ENCODE assay signal across 8 mouse cellular contexts in genomic region chr9:59352586-59353252, GRCm38 (mm10). TPM values are rescaled to one million over a fixed set of nuclear protein-coding genes. Genes with fewer than 3 reads are reported as not detected.
DNase-seq lines count a peak whose midpoint lies in the region; ATAC-seq and TF ChIP-seq lines count a peak whose summit lies in the region.

No protein-coding gene starts in this region.

- no peaks in the 10 kb centered on the region for H3K36me3 ChIP-seq in heart, embryonic 15.5 days
- no peaks in the 10 kb centered on the region for H3K36me3 ChIP-seq in G1E (replicated peaks)
- H3K36me3 ChIP-seq in limb, embryonic 15.5 days = no peaks in the 10 kb centered on the region
- H3K36me3 ChIP-seq in stomach, embryonic 15.5 days = no peaks in the 10 kb centered on the region

- DNase-seq in heart, adult 18-20 months = no peak
- no peak for DNase-seq in G1E (ENCODE audit: low spot score)
- DNase-seq in fat pad, adult 2 months (ENCODE audit: extremely low read depth, low read depth, low spot score) = peak; percentile 10
- no peak for DNase-seq in cerebellum, adult 8-10 months

- peak overlapping the region; percentile 67 for H3K9ac ChIP-seq in heart, embryonic 15.5 days
- H3K9ac ChIP-seq in limb, embryonic 15.5 days = peak overlapping the region; percentile 64
- H3K9ac ChIP-seq in stomach, embryonic 15.5 days = peak overlapping the region; percentile 63

- H3K27me3 ChIP-seq in heart, embryonic 15.5 days = no peaks in the 10 kb centered on the region
- no peaks in the 10 kb centered on the region for H3K27me3 ChIP-seq in G1E (ENCODE audit: insufficient read depth, low read length)
- H3K27me3 ChIP-seq in limb, embryonic 15.5 days = no peaks in the 10 kb centered on the region
- H3K27me3 ChIP-seq in stomach, embryonic 15.5 days (replicated peaks) = no peaks in the 10 kb centered on the region

- peak overlapping the region; percentile 83 for H3K27ac ChIP-seq in heart, embryonic 15.5 days
- peak overlapping the region; percentile 89 for H3K27ac ChIP-seq in limb, embryonic 15.5 days
- H3K27ac ChIP-seq in stomach, embryonic 15.5 days = peak overlapping the region; percentile 87

- H3K4me3 ChIP-seq in heart, embryonic 15.5 days = peak overlapping the region; percentile 73
- peak overlapping the region; percentile 76 for H3K4me3 ChIP-seq in G1E (ENCODE audit: low read depth, low read length)
- peak overlapping the region; percentile 70 for H3K4me3 ChIP-seq in limb, embryonic 15.5 days
- peak overlapping the region; percentile 67 for H3K4me3 ChIP-seq in stomach, embryonic 15.5 days (replicated peaks)

- H3K9me3 ChIP-seq in heart, embryonic 15.5 days (replicated peaks) = no peaks in the 10 kb centered on the region
- no peaks in the 10 kb centered on the region for H3K9me3 ChIP-seq in G1E (replicated peaks)
- no peaks in the 10 kb centered on the region for H3K9me3 ChIP-seq in limb, embryonic 15.5 days
- no peaks in the 10 kb centered on the region for H3K9me3 ChIP-seq in stomach, embryonic 15.5 days

- no peak for TF ChIP-seq CTCF in G1E (IDR thresholded peaks at IDR 0.05; ENCODE audit: low read depth, low read length)

- WGBS in heart, embryonic 15.5 days = 10% methylated on average over 15 of the region's 15 CpGs
- 10% methylated on average over 15 of the region's 15 CpGs for WGBS in limb, embryonic 15.5 days
- WGBS in stomach, embryonic 15.5 days = 8% methylated on average over 15 of the region's 15 CpGs

- peak overlapping the region; percentile 80 for H3K4me2 ChIP-seq in heart, embryonic 15.5 days
- H3K4me2 ChIP-seq in limb, embryonic 15.5 days = peak overlapping the region; percentile 63
- H3K4me2 ChIP-seq in stomach, embryonic 15.5 days = peak overlapping the region; percentile 64

- peak; percentile 36 for ATAC-seq in heart, embryonic 15.5 days (replicated peaks; ENCODE audit: insufficient number of reproducible peaks, insufficient read depth, low FRiP score, low read depth)
- no peak for ATAC-seq in G1E (ENCODE audit: extremely low read depth, insufficient number of reproducible peaks, low FRiP score, poor library complexity, severe bottlenecking)
- peak; percentile 6; the same call in 1 of the 2 replicates for ATAC-seq in limb, embryonic 15.5 days (ENCODE audit: insufficient number of reproducible peaks, low FRiP score, low TSS enrichment, low read depth)
- no peak for ATAC-seq in stomach, embryonic 15.5 days (ENCODE audit: insufficient read depth, low FRiP score, low read depth)
- no peak for ATAC-seq in erythroid progenitor cell, adult 5-6 weeks (replicated peaks; ENCODE audit: low FRiP score, poor library complexity, severe bottlenecking)

- 0 out of 2 replicates have a peak, but pooled peaks cover 6% of the 10 kb centered on the region for H3K4me1 ChIP-seq in heart, embryonic 15.5 days (replicated peaks)
- H3K4me1 ChIP-seq in G1E (ENCODE audit: insufficient read depth, low read depth, low read length) = peaks cover 26% of the 10 kb centered on the region
- no peaks in the 10 kb centered on the region for H3K4me1 ChIP-seq in limb, embryonic 15.5 days
- no peaks in the 10 kb centered on the region for H3K4me1 ChIP-seq in stomach, embryonic 15.5 days

RNA-seq across cellular contexts. Expression of gene Bbs4, which starts 0.6 kb away (rescaled TPM):
- 7.6 and 8.1 TPM in 2 replicates for polyA plus RNA-seq in heart, embryonic 15.5 days (2015; fragmentation: Nextera tagmentation; extraction: Ambion mirVana)
- 1 to 10 TPM; 2.7 to 3.2 TPM for total RNA-seq in heart, adult 18-20 months (2021)
- 11.8 and 14.7 TPM in 2 replicates for total RNA-seq in G1E (2014; fragmentation: Nextera tagmentation)
- total RNA-seq in G1E (2017) = 12.1 and 14.3 TPM in 2 replicates
- 0.32 and 0.50 TPM in 2 replicates for polyA plus RNA-seq in G1E (2012)
- 12.7 and 17.5 TPM in 2 replicates for polyA plus RNA-seq in limb, embryonic 15.5 days (2015; fragmentation: Nextera tagmentation; extraction: Ambion mirVana)
- 10.3 and 11.5 TPM in 2 replicates for polyA plus RNA-seq in stomach, embryonic 15.5 days (2015; fragmentation: Nextera tagmentation; extraction: Ambion mirVana)
- 5.9 TPM in 1 of 2 replicates, not detected in the other for total RNA-seq in erythroid progenitor cell, adult 5-6 weeks (2015; ENCODE audit: low replicate concordance)
- total RNA-seq in erythroid progenitor cell, adult 5-6 weeks (2017; ENCODE audit: low replicate concordance) = 0.45 and 0.64 TPM in 2 replicates

Comparison
In these comparisons a context has a peak if more than half of its experiments do, and no peak if none do; other contexts are left out.
1. ATAC-seq: peak in heart, embryonic 15.5 days (single experiment) and limb, embryonic 15.5 days (single experiment); none in G1E (single experiment), stomach, embryonic 15.5 days (single experiment) and erythroid progenitor cell, adult 5-6 weeks (single experiment).
2. Peak in every context shown above with its lines, with median percentiles within 50 percentile points of each other: H3K27ac ChIP-seq, H3K4me2 ChIP-seq, H3K4me3 ChIP-seq and H3K9ac ChIP-seq.